Mouse (Mus musculus) WW6 (cell line): ENCODE measurements at regions not wholly inside any gene's neighbourhood (a gene's known extent, or its start where the extent isn't known, plus 50 kb on each side); places are given as distances from the start of the nearest gene placed in this dataset.

Experiments used
- DNase-seq: peaks from one replicate; pipeline ENCODE4 v3.0.0-alpha.2; 2013; ENCODE audit warnings: low read depth, low spot score

DNA sequence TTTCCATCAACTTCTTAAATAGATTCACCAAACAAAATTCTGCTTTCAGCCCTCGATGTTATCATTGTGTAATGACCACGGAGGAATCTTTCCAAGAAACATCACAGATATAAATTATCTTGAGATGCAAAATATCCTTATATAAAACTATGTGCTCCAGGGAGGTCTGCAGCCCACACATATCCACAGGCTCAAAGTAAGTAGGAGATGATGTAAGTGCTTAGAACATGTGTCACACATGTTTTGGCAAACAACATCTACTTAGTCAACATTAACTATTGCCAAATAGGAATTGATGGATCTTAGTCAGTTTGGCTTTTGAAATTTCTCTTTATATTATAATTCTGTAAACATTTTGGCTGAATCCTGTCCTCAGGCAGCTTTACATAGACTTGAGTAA lies 800.8 kb upstream of the Tenm2 start:
- DNase-seq = no peak

DNA sequence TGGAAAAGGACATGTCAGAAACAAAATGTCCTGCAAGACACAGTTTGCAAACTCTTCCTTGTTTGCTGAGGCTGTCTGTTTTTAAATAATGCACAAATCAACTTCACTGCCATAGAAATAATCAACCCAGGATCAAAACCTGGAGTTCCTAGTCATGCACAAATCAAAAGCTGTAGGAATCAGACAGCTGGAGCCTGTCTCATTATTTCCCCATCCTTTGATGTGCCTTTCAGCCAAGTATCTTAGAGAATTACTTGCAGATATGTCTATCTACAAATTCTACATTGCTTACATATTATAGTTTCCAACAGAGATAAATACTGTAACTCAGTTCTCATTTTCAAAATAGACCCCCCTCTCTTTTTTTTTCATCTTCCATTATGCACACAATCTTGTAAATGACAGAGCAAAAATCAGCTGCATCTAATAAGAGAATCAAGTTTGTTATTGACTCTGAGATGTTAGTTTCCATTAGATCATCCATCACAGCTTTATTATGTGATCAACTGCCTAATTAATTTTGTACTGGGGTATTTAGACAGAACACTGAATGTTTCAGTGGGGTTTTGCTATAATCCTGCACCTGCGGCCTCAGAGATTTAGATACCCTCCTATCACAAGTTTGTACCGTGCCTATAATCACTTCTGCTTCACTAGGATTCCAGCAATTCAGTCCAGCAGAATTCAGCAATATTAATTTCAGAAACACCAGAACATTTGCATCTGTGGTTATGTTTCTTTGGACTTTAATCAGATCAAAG lies 798.9 kb upstream of the Tenm2 start:
- DNase-seq = no peak

DNA sequence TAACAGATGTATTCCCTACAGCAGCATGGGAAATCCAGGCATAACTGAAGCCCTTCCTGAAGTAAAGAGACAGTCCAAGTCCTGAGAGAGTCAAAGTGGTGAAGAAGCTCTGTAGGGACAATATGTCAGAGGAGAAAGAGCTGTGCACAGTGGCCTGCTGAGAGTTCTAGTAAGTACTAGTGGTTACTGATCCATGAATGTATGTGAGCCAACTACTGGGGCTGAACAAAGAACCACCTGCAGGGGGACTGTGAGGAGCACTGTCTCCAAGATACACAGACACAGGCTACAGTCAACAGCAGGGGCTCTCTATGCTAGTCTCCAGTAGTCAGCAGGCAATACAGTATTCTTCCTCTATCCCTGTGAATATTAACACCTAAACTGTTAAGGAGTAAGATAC lies 785.9 kb upstream of the Tenm2 start:
- no peak for DNase-seq

GRCm38 (mm10) chr11:37978131-37978530 lies 742.4 kb upstream of the Tenm2 start:
- no peak for DNase-seq

DNA sequence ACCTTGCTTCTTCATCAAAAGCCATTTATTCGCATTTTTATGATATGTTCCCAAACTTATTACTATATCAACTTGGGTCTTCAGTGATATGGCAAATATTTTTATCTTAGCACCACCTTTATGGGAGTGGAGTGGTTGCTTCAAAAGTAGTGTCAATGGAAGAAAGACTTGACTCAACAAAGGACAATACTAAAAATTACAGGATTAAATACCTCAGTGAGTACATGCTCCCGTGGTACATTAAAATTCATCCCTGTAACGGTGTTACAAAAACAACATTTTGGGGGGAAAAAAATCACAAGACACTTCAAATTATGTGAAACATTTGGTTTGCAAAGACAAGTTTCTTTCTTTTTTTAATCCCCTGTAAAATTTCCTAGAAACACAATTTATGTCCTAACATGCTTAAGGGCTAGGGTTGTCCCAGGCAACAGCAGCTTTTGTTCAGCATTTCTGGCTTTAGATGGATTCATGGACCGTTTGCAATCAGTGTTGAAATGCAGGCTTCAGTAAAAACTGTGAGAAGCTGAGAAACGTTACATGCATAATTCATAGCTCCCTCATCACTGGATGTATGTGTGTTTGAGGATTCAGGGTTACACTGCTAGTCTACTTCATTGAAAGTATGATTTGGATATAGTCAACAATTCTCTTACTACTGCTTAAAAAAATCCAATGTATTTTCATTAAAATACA lies 700.8 kb upstream of the Tenm2 start:
- DNase-seq = no peak

DNA sequence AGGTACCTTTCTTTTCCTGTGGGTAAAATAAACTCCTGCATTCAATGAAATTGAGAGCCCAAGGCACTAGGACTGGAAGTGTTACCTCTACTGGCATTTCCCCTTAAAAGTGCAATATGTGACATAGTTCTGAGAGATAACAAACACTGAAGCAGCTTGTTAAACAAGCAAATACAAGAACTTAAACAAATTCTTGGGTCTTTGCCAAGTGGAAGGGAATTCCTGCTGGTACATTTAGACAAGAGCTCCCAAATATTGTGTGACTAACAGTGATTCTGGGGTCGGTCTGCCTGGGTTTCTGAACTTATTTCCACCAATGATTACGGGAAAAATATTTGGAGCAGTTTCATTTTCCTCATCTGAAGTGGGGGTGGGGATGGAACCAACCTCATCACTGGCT lies 677.4 kb upstream of the Tenm2 start:
- DNase-seq = no peak

- no peak for DNase-seq
Measured at GRCm38 (mm10) chr11:37904991-37905390, 669.2 kb upstream of the Tenm2 start.

DNA sequence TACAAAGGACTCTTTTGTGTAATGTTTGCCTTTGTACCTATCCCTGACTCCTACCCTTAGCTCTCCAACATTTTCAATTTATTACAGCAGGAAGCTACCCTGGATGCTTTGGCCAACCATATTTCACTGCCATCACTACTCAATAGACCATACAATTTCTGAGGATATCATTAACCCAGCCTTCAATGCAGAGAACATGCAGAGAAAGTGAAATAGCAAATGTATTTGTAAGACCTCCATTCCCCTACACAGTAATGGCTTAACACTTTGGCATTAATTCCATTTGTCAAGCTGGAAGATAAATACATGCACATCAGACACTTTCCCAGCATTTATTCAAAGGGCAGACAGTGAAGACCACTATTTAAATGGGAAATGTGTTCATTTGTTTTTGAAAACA lies 661.9 kb upstream of the Tenm2 start:
- no peak for DNase-seq

- DNase-seq = no peak
Measured at GRCm38 (mm10) chr11:37882717-37883116, 647.0 kb upstream of the Tenm2 start.

DNA sequence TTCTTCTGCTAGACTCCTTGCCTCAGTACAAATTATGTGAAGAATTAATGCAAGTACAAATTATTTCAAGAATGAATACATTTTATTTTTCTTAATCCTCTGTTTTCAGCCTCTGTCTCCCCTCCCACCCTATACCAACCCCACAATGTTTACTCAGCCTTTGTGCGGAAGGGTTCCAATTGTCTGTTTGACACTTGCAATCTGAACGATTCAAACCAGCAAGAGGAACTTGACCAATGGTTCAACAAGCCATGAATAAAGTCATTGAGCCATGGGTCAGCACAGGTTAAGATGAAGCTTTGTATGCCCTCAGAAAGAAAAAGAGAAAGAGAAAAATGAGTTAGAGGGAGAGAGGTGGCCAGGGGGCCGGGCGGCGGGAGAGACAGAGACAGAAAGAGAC lies 601.5 kb upstream of the Tenm2 start:
- DNase-seq = no peak

GRCm38 (mm10) chr11:37830975-37831374 lies 595.2 kb upstream of the Tenm2 start:
- DNase-seq = no peak

- DNase-seq = no peak
Measured at GRCm38 (mm10) chr11:37806761-37807160, 571.0 kb upstream of the Tenm2 start.

GRCm38 (mm10) chr11:37798783-37799318 lies 563.1 kb upstream of the Tenm2 start:
- DNase-seq = no peak

DNA sequence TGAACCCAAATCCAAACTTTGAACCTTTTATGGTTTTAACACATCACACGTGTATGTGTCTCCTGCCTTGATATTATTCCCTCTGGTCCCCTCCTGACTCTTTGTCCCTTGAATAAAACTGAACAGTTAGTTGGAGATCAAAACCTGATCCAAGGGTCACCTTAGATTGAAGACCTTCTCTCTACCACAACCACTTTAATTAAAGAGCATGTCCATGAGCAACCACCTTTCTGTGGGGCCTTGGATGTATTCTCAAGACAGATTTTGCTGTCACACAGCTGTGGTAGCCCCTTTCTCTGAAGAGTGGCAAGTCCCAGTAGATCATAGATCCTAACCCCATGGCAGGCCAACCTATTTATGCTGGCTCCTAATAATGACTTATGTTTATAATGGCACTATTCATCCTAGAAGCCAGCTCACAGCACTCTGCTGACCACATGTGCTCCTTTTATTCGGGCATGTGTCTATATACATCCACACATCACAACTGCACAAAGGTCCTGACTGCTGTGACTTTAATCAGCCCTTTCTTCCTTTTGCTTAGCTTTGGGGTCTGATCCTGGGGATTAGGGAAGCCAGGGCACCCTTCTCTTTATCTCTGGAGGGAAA lies 536.8 kb upstream of the Tenm2 start:
- no peak for DNase-seq

GRCm38 (mm10) chr11:37770881-37771280 lies 535.1 kb upstream of the Tenm2 start:
- DNase-seq = no peak

DNA sequence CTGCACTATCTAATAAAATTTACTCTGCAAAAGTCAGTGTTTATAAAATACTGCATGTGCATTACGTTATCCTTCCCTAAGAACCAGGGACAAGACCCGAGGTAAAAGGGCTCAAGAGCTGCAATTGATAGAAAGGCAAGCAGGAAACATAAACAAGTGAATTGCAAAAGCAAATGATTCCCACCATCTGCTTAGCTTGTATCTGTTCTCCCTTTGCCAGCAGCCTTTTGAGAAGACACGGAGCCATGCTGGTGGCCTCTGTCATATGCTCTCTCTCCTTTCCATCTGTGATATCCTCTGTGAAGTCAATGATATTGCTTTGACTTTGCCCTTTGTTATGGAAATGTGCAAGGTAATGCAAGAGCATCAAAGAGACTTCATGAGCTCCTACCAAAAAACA lies 532.4 kb upstream of the Tenm2 start:
- no peak for DNase-seq

DNA sequence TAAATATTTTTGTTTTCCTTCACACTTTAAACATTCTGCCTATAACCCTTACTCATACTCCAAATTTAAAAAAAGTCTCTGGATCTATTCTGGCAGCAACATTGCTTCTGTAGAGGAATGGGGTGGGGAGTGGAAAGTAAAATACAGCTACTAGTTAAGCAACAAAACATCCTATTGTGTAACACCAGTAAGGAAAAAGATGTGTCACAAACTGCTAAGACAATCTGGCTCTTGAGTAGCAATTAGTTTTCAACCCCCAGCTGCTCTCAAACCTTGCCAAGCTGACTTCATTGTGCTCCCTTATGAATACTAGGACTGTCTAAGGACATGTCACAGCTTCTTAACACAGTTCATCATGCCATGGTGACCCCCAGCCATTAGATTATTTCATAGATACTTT lies 500.2 kb upstream of the Tenm2 start:
- no peak for DNase-seq

DNA sequence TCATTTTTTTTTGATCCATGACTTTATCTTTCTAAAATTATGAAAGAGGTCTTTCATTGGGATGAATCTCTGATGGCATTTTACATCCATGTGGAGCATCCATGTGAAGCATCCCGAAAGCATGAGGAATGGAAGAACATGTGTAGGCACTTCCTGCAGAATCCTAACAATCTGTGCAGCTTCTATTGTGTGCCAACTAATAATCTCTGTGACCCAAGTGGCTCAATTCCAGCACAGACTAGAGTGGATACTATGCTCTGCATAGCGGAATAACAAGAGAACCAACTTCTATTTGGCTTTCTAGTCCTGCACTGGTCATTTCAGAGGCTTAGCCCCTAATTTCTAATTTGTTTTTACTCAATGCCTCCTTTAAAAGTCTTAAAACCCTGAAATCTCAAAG lies 499.7 kb upstream of the Tenm2 start:
- DNase-seq = no peak

DNA sequence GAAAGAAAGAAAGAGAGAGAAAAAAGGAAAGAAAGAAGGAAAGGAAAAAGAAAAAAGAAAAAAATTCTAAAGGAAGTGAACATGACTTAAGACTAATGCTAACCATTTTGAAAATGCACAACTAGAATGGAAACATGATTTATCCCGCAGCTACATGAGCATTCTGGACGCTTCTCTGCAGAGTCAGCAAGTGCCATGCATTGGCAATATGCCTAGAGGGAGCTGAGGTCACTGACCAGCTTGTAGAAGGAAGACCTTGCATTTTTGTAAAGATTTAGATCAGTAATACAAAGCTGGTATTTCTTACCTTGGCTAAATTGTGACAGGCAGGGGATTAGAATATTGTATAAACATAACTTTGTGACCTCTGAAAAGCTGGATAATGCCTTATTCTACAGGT lies 461.2 kb upstream of the Tenm2 start:
- no peak for DNase-seq

DNA sequence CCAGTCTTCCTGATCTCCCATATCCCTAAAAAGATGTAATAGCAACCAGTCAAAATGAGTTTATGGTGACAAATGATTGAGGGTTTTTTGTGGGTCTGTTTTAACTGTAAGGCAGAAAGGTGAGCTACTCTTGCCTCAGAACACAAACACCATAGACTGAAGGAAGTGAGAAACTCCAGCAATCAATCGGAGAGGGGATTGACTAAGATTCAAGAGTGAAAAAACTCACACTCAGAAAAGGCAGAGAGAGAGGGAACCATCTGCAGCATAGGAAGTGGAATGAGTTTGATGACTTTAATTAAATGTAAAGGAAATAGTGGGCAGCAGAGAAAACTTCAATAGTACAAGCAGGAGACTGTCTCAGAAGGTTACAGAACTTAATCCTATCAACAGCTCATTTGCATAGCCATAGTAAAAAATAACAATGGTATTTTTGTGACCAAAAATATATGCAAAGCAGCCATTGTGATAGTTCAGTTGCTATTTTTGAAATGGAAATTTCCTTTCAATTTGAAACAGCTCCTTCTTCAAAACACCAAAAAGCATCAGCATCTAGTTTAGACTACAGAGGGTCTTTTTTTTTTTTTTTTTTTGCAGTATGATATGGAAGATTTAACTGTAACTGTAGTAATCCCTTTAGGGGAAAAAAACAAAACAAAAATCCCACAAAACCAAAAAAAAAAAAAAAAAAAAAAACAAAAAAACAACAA lies 442.9 kb upstream of the Tenm2 start:
- no peak for DNase-seq

GRCm38 (mm10) chr11:37671320-37671719 lies 435.6 kb upstream of the Tenm2 start:
- no peak for DNase-seq

GRCm38 (mm10) chr11:37666925-37667324 lies 431.2 kb upstream of the Tenm2 start:
- DNase-seq = no peak
